Mouse (Mus musculus) small intestine, adult 2 months (tissue): ENCODE results near the gene Nck1.

Experiments
- CTCF ChIP-seq: fragments of 200-500 bp; IDR thresholded peaks from 2 replicates; pipeline ENCODE4 v1.5.1; 2012; ENCODE audit warnings: low read depth, mild to moderate bottlenecking, control low read depth, inconsistent platforms, low read length, moderate library complexity, mixed read lengths; ENCODE audit not compliant: insufficient replicate concordance, insufficient read length; ENCODE audit errors: extremely low read depth
- POLR2A ChIP-seq: fragments of 200-500 bp; IDR thresholded peaks from 2 replicates; pipeline ENCODE4 v1.6.1; 2012; ENCODE audit warnings: low read depth, mild to moderate bottlenecking, control low read depth, inconsistent platforms, low read length, moderate library complexity

DNA sequence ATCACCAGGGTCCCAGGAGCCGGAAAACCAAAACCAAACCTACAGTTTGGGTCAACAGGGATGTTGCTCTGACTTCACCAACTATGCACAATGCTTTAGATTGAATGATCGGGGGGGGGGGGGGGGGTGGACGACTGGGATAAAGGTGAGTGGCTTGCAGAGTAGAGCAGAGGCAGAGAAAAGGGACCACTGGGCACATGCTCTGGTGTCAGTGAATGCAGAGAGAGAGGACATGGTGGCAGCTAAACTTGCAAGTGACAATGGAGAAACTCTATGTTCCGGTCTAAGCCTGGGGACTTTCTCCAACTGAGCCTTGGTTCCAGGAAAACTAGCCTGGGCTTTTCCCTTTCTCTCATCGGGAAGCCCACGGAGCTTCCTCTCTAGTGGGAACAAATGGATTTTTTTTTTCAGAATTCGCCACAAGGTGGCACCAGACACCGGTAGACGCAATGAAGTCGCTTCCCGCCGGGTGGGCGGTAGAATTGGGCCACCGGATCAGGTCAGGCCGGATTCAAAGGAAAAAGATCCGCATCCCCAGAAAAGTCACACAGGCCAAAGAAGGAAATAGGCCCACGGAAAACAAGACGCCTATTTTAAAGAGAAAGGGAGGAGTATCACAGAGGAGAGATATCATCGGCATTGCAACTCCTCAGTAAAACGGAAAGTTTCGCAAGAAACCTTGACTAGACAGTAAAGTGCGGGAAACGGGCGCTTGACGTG is 91.8 kb downstream of the Nck1 start:
- TF ChIP-seq CTCF (peak; percentile 89; the same call in 1 of the 2 replicates), POLR2A (no peak)
